Mouse (Mus musculus): Measurements from ENCODE around the gene Vgll4. TPM values are rescaled to one million over a fixed set of nuclear protein-coding genes. Genes with fewer than 3 reads are reported as not detected.

Gene Vgll4
- polyA plus RNA-seq, 1 experiment from 2014 or later: 60.6 TPM

GRCm38 (mm10) chr6:114857996-114858721, 111.6 kb downstream of the Vgll4 start:
- ATAC-seq (ENCODE audit: low read depth): no peak
- Histone ChIP-seq H3K9me3 (no peaks in the 10 kb centered on the region), H3K9ac (no peak overlapping the region), H3K27me3 (no peaks in the 10 kb centered on the region), H3K4me2 (no peak overlapping the region), H3K4me1 (replicated peaks) (peaks cover 23% of the 10 kb centered on the region), H3K4me3 (no peak overlapping the region), H3K27ac (replicated peaks) (no peak overlapping the region), H3K36me3 (peaks cover 39% of the 10 kb centered on the region)
- WGBS: 90% methylated on average over 3 of the region's 3 CpGs

DNA sequence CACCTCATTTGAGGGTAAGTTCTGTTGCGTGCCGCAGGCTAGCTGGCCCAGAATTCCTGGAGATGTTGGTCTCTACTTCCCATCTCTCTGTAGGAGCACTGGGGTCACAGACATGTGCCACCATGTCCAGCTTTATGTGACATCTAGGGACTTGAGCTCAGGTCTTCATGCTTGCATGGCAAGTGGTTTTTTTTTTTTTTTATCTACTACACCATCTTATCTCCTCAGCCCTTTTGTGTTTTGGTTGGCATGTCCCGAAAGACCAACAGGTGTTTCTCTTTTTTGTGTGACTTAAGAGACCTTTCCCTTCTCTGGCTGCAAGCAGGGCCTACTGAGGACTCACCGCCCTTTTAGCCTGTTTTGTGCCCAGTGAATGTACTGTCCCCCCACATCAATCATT, 113.3 kb downstream of the Vgll4 start:
- H3K9ac ChIP-seq: no peak overlapping the region
- H3K4me2 ChIP-seq: no peak overlapping the region
- ATAC-seq (ENCODE audit: low read depth): no peak
- no peak overlapping the region for H3K4me3 ChIP-seq
- no peaks in the 10 kb centered on the region for H3K27me3 ChIP-seq
- H3K36me3 ChIP-seq: peaks cover 23% of the 10 kb centered on the region
- H3K27ac ChIP-seq (replicated peaks): no peak overlapping the region
- peaks cover 40% of the 10 kb centered on the region for H3K4me1 ChIP-seq (replicated peaks)
- no peaks in the 10 kb centered on the region for H3K9me3 ChIP-seq
- WGBS: 97% methylated on average over 4 of the region's 4 CpGs

DNA sequence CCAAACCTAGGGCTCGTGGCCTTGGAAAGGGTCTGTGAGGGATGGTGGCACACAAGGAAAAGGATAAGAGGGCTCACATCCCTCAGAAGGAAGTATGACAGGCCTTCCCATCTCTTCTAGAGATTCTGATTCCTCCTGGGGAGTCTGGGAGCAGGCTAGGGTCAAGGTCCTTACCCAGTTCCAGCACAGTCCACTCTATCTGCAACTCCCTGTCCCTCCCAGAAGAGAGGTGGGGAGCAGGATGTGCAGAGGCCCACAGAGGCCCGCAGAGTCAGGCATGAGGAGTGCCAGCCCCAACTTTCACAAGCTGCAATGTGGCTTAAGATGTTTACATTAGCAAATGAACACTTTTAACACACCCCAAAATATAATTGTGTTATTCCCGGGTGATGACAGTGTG, 114.2 kb downstream of the Vgll4 start:
- no peak overlapping the region for H3K4me2 ChIP-seq
- H3K9ac ChIP-seq: 0 out of 2 replicates have a peak overlapping the region, but pooled peaks have one; percentile 50

GRCm38 (mm10) chr6:114854368-114854767, 115.4 kb downstream of the Vgll4 start:
- no peaks in the 10 kb centered on the region for H3K9me3 ChIP-seq
- peaks cover 46% of the 10 kb centered on the region for H3K4me1 ChIP-seq (replicated peaks)
- no peak overlapping the region for H3K9ac ChIP-seq
- H3K36me3 ChIP-seq: peaks cover 10% of the 10 kb centered on the region
- ATAC-seq (ENCODE audit: low read depth): 0 out of 2 replicates have a peak, but pooled peaks have one; percentile 1
- H3K27me3 ChIP-seq: no peaks in the 10 kb centered on the region
- peak overlapping the region; percentile 33; the same call in 1 of the 2 replicates for H3K27ac ChIP-seq (replicated peaks)
- H3K4me2 ChIP-seq: no peak overlapping the region
- no peak overlapping the region for H3K4me3 ChIP-seq
- WGBS: 34% methylated on average over 2 of the region's 2 CpGs

More for the DNA sequence above, 114.2 kb downstream of the Vgll4 start:
- WGBS: 83% methylated on average over 3 of the region's 3 CpGs
- Histone ChIP-seq H3K27me3 (no peaks in the 10 kb centered on the region), H3K36me3 (peaks cover 16% of the 10 kb centered on the region), H3K27ac (replicated peaks) (no peak overlapping the region), H3K4me3 (no peak overlapping the region), H3K9me3 (no peaks in the 10 kb centered on the region), H3K4me1 (replicated peaks) (peaks cover 46% of the 10 kb centered on the region)
- ATAC-seq (ENCODE audit: low read depth): no peak

- Histone ChIP-seq H3K27ac (replicated peaks) (peak overlapping the region; percentile 74), H3K4me1 (replicated peaks) (peaks cover 57% of the 10 kb centered on the region), H3K4me3 (no peak overlapping the region), H3K36me3 (no peaks in the 10 kb centered on the region), H3K4me2 (no peak overlapping the region), H3K9ac (peak overlapping the region; percentile 53), H3K27me3 (no peaks in the 10 kb centered on the region), H3K9me3 (no peaks in the 10 kb centered on the region)
- ATAC-seq (ENCODE audit: low read depth): peak; percentile 41; the same call in 1 of the 2 replicates
- WGBS: 22% methylated on average over 3 of the region's 3 CpGs
Observed at GRCm38 (mm10) chr6:114852739-114853138, 117.1 kb downstream of the Vgll4 start.

- H3K4me2 ChIP-seq: no peak overlapping the region
- ATAC-seq (ENCODE audit: low read depth): no peak
- peaks cover 63% of the 10 kb centered on the region for H3K4me1 ChIP-seq (replicated peaks)
- no peak overlapping the region for H3K4me3 ChIP-seq
- H3K9me3 ChIP-seq: no peaks in the 10 kb centered on the region
- H3K27me3 ChIP-seq: no peaks in the 10 kb centered on the region
- no peaks in the 10 kb centered on the region for H3K36me3 ChIP-seq
- WGBS: 25% methylated on average over 7 of the region's 7 CpGs
- H3K9ac ChIP-seq: peak overlapping the region; percentile 22; the same call in 1 of the 2 replicates
- peak overlapping the region; percentile 74 for H3K27ac ChIP-seq (replicated peaks)
Observed at GRCm38 (mm10) chr6:114851688-114852087, 118.1 kb downstream of the Vgll4 start.

- Histone ChIP-seq H3K36me3 (no peaks in the 10 kb centered on the region), H3K27ac (replicated peaks) (no peak overlapping the region), H3K4me2 (no peak overlapping the region), H3K4me3 (no peak overlapping the region), H3K9ac (no peak overlapping the region), H3K9me3 (no peaks in the 10 kb centered on the region), H3K4me1 (replicated peaks) (peaks cover 68% of the 10 kb centered on the region), H3K27me3 (no peaks in the 10 kb centered on the region)
- no peak for ATAC-seq (ENCODE audit: low read depth)
- 89% methylated on average over 8 of the region's 8 CpGs for WGBS
Observed at GRCm38 (mm10) chr6:114849787-114850186, 120.0 kb downstream of the Vgll4 start.

GRCm38 (mm10) chr6:114848761-114849160, 121.0 kb downstream of the Vgll4 start:
- WGBS: 56% methylated on average over 7 of the region's 7 CpGs
- Histone ChIP-seq H3K9me3 (no peaks in the 10 kb centered on the region), H3K4me1 (replicated peaks) (peaks cover 58% of the 10 kb centered on the region), H3K9ac (no peak overlapping the region), H3K4me2 (no peak overlapping the region), H3K36me3 (no peaks in the 10 kb centered on the region), H3K27ac (replicated peaks) (no peak overlapping the region), H3K4me3 (no peak overlapping the region), H3K27me3 (no peaks in the 10 kb centered on the region)
- ATAC-seq (ENCODE audit: low read depth): no peak

GRCm38 (mm10) chr6:114847582-114848174, 122.1 kb downstream of the Vgll4 start:
- H3K4me2 ChIP-seq: no peak overlapping the region
- WGBS: 79% methylated on average over 12 of the region's 12 CpGs
- no peak overlapping the region for H3K9ac ChIP-seq
- no peaks in the 10 kb centered on the region for H3K27me3 ChIP-seq
- no peak overlapping the region for H3K4me3 ChIP-seq
- no peak overlapping the region for H3K27ac ChIP-seq (replicated peaks)
- ATAC-seq (ENCODE audit: low read depth): no peak
- peaks cover 49% of the 10 kb centered on the region for H3K4me1 ChIP-seq (replicated peaks)
- H3K9me3 ChIP-seq: no peaks in the 10 kb centered on the region
- no peaks in the 10 kb centered on the region for H3K36me3 ChIP-seq

- whole genome bisulfite sequencing: 13% methylated on average over 4 of the region's 4 CpGs
- H3K9me3 ChIP-seq: no peaks in the 10 kb centered on the region
- no peak overlapping the region for H3K9ac ChIP-seq
- H3K4me2 ChIP-seq: no peak overlapping the region
- no peak overlapping the region for H3K4me3 ChIP-seq
- H3K4me1 ChIP-seq (replicated peaks): peaks cover 49% of the 10 kb centered on the region
- H3K27ac ChIP-seq (replicated peaks): peak overlapping the region; percentile 63
- peak; percentile 54; the same call in 1 of the 2 replicates for ATAC-seq (ENCODE audit: low read depth)
- no peaks in the 10 kb centered on the region for H3K27me3 ChIP-seq
- no peaks in the 10 kb centered on the region for H3K36me3 ChIP-seq
Observed at GRCm38 (mm10) chr6:114846153-114846772, 123.5 kb downstream of the Vgll4 start.

DNA sequence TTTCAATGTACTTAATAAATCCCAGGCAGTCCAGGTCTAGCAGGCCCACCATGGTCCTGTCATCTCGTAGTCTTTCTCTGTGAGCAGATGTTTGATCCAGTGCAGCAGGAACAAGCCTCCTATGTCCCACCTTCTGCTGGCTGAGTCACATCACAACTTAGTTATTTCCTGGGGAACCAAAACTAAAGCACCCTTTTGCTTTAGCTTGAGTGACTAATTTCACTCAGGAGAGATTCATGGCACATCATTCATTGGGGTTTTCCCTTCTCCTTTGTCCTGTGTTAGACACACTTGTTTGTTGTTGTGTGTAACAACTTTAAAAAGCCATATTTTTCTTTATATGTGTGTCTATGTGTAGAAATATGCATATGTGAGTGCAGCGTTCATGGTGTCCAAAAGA, 126.9 kb downstream of the Vgll4 start:
- H3K4me2 ChIP-seq: no peak overlapping the region
- H3K27me3 ChIP-seq: no peaks in the 10 kb centered on the region
- 93% methylated on average over 2 of the region's 2 CpGs for WGBS
- no peak overlapping the region for H3K4me3 ChIP-seq
- no peak for ATAC-seq (ENCODE audit: low read depth)
- no peak overlapping the region for H3K27ac ChIP-seq (replicated peaks)
- H3K4me1 ChIP-seq (replicated peaks): peaks cover 43% of the 10 kb centered on the region
- H3K36me3 ChIP-seq: no peaks in the 10 kb centered on the region
- H3K9me3 ChIP-seq: 0 out of 2 replicates have a peak, but pooled peaks cover 5% of the 10 kb centered on the region
- H3K9ac ChIP-seq: no peak overlapping the region

DNA sequence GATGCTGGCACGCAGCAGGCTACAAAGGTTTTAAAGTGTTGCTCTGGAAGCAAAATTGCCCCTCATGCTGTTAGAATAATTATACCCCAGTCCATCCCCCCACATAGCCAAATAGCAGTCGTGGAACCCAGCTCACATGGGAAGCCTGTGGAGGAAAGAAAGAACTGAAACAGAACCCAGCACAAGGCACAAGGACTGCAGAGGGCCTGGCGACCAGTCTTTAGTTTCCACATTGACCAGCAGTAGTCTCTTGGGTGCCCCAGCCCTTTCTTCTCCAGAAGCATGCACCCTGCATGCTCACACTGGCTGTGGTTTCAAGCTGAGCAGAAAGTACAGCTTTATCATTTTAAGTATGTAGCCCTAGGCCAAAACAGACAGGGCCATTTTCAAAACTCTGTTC, 127.7 kb downstream of the Vgll4 start:
- H3K4me3 ChIP-seq: no peak overlapping the region
- no peak overlapping the region for H3K9ac ChIP-seq
- H3K27me3 ChIP-seq: no peaks in the 10 kb centered on the region
- ATAC-seq (ENCODE audit: low read depth): no peak
- no peak overlapping the region for H3K4me2 ChIP-seq
- peak overlapping the region; percentile 69 for H3K27ac ChIP-seq (replicated peaks)
- peaks cover 41% of the 10 kb centered on the region for H3K4me1 ChIP-seq (replicated peaks)
- 7% methylated on average over 3 of the region's 3 CpGs for WGBS
- H3K9me3 ChIP-seq: 0 out of 2 replicates have a peak, but pooled peaks cover 5% of the 10 kb centered on the region
- no peaks in the 10 kb centered on the region for H3K36me3 ChIP-seq
